Mouse (Mus musculus) Muller cell, postnatal 12 days (primary cell): ENCODE measurements at regions not wholly inside any gene's neighbourhood (a gene's known extent, or its start where the extent isn't known, plus 50 kb on each side); places are given as distances from the start of the nearest gene placed in this dataset.

Source experiments
- DNase-seq: peaks from one replicate; pipeline ENCODE4 v3.0.0-alpha.2; 2015; ENCODE audit errors: inconsistent ontology term

DNA sequence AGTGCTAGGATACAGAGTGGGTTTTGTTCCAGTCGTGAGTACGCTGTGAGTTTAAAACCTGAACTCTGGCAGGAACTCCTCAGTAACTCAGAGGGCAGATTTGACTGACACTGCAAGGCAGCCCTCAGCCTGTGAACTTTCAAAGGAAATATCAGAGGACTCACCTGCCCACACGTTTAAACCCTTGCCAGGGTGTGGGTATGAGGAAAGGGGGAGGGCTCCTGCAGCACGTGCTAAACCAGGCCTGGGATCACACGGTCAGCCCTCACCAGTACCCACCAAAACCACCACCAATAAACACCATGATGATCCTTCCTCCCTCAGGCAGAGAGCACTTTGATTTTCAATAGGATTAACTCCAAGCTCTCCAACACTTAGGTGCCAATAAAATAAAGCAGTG, 192.8 kb upstream of the Runx1 start:
- DNase-seq: no peak

DNA sequence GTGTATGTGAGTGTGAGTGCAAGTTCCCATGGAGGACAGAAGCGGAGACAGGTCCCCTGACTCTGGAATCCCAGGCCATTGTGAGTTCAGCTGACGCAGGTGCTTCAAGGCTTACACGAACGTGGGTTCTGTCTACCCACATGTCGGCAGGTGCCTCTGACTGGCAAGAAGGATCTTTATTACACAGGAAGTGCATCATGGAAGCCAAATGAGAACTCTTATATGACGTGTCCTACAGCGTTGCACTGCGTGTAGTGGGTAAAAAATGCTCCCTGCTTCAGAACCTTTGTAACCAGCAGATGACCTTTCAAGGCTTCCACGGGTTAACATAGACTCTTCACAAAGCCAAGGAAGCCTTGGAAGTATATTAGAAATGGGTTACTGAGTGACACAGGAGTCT, 191.1 kb upstream of the Runx1 start:
- no peak for DNase-seq

DNA sequence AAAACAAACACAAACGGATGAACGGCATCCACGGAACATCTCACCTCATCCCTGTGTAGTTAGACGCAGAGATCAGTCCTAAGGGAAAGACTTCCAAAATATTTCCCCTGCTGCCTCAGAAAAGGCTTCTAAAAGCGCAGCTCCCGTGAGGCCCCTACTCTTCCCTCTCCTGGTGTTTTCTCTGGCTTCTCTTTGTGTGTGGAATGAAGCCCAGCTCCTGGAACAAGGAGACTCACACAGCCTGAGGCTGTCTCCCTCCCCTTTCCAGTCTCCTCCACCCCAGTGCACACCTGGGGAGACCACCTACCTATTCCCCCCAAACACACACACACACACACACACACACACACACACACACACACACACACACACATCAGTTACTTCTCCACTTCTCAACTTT, 189.7 kb upstream of the Runx1 start:
- DNase-seq: no peak

DNA sequence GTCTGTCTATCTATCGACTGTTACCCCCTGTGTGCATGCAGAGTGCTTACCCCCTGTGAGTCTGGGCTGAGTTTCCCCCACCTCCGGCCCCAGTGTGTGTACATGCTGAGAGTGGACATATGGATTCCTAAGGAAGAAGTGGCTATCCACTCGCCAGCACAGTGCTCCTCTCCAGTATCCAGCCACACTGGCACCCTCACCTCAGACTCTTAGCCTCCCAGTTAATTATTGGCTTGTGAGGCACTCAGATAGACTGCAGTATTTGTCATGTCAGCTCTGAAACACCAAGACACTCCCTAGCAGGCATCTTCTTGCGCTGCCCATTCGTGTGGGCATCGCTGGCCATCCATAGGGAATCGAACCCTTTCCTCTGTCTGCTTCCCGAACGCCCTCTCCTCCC, 189.0 kb upstream of the Runx1 start:
- no peak for DNase-seq

DNA sequence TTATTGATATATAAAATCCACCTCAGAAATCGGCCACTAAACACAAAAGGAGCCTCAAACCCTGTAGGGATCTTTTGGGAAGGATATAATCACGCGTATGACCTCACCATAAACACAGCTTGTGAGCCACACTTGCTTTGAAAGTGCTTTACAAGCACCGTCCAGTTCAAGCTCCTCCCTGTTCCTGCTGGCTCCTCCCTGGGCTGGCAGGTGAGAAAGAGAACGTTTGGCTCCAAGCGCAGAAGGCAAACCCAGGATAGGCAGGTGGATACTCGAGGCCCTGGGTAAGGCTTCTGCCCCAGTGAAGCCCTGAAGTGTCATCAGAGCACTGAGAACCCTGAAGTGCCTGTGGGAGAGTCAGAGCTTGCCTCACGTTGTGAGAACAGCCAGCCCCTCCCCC, 187.9 kb upstream of the Runx1 start:
- no peak for DNase-seq

DNA sequence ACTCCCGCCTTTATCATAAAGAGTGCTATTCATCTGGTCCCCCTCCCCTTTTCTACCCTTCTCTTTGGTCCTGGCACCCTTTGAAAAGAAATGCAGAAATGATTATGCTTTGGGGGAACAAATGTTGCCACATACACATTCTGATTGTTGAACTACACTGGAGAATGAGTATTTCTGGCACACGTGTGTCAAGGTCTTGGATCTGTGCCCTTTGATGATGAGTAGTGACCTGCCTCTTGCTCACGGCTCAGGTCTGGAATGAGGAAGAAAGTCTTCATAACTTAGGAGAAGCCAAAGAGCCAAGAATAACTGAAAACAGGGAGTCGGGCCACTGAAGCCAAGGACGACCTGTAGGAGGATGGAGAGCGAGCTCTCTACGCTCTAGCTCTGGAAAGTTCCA, 187.3 kb upstream of the Runx1 start:
- no peak for DNase-seq

DNA sequence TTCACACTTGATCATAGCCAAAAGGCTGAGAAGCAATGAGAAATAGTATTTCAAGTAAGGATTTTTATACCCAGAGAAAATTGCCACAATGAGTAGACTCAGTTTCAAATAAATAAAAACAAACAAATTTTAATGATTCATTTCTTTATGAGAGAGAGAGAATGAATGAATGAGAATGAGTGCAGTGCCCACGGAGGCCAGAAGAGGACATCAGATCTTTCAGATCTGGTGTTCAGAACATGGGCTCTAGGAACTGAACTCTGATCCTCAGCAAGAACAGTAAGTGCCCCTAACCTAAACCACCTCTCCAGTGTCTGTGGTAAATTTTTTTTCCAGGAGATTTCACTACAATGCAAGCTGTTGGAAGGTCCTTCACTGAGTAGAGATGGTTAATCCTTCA, 185.5 kb upstream of the Runx1 start:
- no peak for DNase-seq

DNA sequence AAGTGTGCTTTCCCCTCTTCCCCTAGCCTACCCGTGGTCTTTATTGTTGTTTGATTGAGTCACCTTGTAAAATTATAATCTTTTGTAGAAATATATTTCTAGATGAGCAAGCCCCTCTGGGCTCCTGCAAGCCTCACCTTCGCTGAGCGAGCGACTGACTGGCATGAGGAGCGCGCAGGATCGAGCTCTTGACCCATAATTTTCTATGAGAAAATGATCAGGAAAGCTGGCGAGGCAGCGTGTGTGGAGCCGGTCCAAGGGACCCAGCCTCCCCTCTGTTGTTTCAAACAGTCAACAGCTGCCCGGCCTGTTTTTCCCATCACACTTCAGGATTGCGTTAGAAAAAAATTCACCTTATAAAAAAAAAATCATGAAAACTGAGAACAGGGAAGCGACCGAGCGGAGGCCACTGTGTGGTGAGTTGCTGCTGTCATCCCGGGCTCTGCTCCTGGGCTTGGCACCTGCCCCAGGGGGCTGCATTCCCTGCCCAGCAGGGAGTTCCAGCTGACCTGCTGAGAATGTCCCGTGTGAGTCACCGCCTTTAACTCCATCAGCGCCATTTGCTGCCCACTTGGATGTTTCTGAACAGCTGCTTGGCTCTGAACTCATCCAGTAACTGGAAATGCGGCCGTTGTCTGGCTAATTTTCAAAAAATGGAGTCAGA, 180.5 kb upstream of the Runx1 start:
- DNase-seq: peak; percentile 99

DNA sequence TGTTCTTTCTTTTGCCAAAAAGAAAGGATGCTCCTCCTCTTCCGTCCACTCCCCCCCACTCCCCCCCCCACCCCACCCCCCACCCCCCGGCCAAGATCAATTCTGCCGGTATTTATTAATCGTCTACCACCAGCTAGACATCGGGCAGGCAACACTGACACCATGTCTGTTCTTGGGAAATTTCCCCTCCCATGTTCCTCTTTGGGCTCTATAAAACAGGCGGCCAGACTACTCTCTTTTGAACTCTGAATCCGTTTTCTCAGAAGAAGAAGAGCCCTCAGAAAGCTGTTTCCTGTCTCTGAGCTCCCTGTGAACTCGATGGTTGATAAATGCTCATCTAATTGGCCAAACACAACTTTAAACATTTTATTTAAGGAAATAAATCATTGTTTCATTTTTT, 179.5 kb upstream of the Runx1 start:
- DNase-seq: peak; percentile 36

DNA sequence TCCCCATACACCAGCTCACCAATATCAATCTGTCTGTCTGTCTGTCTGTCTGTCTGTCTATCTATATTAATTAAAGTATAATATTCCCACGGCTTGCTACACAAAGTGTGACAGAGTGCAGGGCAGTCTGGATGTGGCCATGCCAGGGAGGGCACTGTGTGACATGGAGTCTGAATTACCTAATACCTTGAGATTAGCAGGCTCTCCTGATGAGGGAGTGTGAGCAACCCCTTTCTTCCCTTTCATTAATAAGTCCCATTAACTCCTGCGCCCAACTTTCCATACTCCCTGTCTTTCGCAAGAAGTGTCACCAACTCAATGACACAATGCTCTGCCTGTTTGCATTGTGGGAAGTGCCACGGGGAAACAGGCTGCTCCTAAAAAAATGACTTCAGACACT, 177.9 kb upstream of the Runx1 start:
- DNase-seq: no peak

DNA sequence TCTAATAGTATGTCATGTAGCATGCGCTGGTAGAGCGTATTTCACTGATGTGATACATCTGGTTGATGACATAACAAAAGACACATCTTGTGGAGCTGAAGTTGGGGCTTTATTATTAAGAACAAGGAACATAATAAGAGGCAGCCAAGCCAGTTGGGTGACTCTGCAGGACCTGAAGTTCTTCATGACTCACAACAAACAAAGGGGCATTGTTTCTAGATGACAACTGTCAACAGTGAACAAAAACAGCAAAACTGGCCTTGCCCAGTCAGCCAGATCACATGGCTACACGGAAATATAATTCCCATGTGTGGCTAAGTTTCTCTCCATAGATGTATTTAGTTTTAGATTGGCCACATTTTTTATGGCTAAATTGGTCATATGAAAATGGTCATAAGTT, 172.7 kb upstream of the Runx1 start:
- DNase-seq: peak; percentile 62

DNA sequence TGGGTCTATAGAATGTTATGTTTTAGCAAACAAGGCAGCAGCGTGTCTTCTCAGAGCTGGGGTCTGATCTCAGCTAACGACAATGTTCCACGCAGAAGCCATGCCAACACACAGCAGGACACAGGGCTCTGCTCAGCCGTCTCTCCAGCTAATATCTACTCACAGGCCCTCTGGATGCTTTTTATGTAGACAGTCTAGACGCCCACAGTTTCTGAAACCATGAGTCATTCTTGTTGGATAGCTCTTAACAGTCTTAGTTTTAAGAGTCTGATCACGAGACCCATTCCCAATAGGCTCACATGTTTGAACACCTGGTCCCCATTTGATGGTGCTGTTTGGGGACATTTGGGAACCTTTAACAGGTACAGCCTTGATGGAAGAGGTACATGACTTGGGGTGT, 171.7 kb upstream of the Runx1 start:
- DNase-seq: peak; percentile 90

DNA sequence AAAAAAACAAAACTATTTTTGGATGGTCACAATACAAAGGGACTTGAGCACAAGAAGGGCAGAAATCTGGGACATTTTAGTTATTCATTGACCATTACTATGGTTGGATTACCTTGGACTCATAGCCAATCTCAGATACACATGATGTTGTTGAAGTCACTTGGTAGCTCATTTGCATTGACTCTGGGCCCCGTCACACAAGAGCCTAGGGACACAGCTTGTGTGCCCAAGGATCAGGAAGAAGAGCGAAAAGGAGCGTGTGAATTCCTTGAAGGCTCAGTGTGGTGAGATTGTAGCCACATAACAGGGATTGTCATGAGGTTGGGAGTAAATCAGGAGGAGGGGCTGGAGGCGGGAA, 170.0 kb upstream of the Runx1 start:
- DNase-seq: no peak

DNA sequence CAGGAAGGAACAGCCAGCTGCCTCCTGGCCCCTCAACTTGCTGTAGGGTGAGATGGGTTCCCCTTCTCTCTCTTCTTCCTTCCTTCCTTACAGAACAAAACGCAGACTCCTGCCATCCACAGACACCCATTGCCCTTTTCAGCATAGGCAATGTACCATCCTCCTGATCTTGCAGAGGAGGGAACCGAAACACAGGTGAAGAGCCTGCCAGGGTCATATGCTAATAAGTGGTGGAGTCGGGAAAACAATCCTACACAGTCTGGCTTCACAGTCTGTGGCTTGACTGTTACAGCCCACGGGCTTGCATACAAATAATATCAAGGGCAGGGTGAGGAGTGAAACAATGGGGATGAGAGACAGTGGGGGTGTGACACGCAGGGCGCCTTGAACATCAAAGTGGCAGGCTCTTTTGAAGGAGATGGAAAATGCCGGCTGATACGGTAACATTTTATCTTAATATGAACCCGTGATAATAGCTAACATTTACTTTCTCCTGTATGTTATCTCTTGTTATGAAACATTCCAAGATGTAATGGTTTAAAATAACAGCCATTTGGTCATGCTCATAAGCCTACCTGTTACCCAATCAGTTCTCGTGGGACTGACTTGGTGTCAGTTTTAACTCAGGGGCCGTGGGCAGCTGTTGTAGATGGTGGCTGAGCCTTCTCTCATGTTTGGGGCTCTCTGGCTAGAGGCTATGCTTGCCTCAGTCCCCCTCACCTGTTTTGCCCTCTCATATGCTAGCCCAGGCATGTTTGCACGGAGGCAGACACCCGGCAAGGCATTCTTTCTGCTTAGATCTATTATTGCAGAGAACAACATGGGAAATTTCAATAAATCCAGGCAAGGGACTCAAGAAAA, 169.4 kb upstream of the Runx1 start:
- DNase-seq: no peak

DNA sequence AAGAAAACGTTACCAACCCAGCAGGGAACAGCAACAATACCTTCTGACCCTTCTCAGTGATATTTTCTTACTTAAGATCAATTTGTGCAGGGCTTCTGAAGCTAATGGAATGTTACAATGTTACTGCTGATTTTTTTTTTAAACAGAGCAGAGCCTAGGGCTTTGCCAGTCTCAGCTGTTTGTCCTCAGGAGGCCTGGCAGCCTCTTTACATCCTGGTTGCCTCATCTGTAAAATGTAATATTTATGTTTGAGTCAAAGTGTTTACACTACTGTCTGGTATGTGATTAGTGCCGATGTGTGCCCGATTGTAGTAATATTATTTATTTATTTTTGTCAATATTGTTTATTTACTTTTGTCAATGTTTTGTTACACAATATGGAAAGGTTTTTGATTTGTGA, 166.9 kb upstream of the Runx1 start:
- peak; percentile 25 for DNase-seq

DNA sequence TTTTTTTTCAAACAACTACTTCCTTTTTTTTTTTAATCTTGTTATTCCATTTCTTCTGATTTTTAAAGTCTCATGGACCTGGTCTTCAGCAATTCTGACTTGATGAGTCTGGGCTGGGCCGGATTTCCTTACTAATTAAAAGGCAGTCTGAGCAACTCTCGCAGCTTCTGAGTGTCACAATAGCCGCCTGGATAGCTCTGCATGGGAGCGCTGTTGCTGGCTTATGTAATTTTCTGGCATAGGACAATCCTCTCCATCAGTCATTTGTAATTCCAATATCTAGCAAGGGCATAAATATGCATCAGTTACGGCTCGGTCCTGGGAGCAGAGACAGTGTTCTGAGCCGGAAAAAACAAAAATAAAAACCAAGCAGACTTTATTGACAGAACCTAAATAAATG, 165.5 kb upstream of the Runx1 start:
- peak; percentile 60 for DNase-seq

DNA sequence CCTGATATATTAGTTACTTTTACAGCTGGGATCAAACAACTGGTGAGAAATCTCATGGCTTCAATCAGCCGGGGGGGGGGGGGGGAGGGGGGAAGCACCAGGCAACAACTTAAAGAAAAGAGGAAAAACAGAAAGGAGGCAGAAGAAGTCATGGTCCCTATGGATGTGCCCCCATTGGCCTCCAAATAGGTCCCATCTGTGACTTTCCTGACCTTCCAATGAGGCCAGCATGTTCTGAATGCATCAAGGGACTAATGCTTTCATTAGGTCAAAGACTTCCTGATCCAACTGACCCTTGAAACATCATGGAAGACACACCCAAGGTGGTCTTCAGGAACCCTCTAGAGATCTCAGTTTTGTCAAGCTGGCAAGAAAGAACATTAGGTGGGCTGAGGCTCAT, 162.5 kb upstream of the Runx1 start:
- DNase-seq: no peak

DNA sequence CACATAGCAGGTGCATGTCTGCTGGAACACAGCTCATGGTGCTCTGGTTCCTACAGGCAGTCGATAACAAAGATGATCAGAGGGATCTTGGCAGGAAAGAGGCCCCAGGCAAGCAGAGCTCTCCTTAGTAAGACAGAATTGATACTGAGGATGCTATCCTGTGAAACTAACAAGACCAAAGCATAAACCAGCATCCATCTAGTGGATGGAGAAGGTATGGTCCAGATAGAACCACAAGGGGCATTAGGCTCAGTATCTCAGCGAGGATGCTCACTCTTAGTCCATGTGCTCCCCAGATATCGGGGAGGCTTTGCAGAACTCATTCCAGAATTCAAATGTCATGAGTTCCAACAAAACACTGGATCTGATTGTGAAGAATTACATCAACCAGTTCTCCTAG, 162.1 kb upstream of the Runx1 start:
- DNase-seq: no peak

DNA sequence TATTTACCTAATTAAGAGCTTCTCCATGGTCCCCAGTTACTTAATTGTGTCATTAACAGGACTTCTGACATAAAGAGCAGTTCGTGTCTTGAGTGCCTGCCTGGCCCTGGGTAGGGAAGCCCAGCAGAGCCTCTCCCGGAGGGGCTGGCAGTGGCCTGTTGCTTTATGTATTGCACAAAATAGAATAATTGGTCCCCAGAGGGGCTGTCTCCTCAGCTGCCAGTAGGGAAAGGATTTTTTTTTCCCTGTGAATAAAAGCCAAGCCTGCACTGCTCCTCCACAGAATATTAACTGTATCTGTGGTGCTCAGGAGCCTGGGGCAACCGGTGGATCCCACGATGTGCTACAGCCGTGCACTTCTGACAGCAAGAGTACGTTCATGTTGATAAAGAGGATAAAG, 159.8 kb upstream of the Runx1 start:
- DNase-seq: no peak

DNA sequence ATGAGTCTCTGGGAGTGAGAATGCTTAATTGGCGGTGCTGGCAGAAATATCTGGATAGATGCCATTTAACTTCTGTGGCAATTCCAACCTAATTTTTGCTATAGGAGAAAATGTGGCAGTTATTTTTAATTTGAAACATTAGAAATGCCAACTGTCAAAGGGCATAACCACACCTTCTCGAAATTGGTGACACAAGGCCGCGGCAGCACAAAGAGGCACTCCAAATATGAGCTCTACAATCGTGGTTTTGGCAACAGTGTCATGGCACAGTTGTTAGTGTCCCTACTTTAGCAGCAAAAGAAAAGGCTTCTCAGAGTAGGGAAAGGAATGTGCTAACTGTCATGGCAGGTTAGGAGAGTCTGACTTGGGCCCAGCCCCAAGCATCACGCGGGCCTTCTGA, 157.0 kb upstream of the Runx1 start:
- DNase-seq: peak; percentile 98

DNA sequence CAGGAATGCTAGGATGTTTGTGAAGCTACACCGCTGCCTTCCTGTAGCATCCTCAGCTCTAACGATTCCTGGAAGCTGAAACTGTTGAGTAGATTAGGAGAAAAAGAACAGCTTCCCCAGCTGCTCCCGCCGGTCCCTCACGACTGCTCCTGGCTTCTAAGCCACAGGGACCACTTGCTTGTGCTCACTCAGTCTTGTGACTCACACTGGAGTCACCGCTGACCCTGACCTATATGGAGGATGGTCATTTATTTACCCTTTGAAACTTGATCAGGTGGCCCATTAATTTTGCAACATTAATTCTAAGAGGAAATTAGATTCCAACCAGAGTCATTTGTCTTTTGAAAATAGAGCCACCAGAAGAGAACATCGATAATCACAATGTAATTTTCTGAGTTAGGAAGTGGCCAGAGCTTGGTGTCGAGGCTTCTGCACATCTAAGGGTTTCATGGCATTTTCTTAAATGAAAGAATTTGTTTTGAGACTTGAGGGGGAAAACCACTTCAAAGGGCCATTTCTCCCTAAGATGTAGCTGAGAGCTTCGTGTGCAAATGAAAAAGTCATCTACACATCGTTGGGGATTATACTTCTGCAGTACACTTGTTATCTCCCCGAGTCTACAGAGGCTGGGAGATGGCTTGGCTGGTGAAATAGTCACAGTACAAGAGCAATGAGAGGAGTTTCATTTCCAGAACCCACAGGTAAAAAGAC, 153.8 kb upstream of the Runx1 start:
- DNase-seq: peak; percentile 42

DNA sequence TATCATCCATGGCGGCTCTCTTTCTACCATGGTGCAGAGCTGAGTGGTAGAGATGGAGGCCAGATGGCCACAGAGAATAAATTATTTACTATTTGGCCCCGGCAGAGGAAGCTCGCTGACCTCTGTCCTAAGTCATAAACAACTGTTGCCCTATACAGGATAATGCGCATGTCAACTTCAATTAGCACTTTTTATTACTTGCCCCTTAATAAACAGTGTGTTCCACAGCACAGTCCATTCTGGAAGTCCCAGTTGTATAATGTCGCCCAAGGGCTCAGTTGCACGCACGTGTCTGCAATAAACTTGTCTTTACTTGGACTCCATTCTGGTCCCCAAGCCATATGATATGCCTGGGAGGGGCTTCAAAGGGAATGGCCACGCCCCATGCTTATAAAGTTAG, 150.1 kb upstream of the Runx1 start:
- no peak for DNase-seq

DNA sequence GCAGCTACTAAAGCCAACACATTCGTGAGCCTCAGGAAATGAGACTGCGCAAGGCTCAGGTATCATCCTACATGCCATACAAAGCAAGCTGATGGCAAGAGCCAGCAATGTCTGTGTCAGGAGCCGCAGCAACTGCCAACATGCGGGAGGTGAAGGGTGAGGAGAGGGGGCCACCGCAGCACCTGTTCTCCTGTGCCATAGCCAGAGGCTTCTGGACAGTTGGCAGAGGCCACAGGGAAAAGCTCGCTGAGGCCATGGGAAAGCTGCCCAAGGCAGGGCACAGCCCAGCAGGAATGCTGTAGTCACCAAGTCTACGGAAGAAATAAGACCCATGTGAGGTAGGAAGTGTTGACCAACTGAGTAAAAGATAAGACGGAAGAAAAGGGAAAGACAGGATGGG, 149.1 kb upstream of the Runx1 start:
- DNase-seq: no peak
